Mouse (Mus musculus): ENCODE results near the gene Plcl1.

DNA sequence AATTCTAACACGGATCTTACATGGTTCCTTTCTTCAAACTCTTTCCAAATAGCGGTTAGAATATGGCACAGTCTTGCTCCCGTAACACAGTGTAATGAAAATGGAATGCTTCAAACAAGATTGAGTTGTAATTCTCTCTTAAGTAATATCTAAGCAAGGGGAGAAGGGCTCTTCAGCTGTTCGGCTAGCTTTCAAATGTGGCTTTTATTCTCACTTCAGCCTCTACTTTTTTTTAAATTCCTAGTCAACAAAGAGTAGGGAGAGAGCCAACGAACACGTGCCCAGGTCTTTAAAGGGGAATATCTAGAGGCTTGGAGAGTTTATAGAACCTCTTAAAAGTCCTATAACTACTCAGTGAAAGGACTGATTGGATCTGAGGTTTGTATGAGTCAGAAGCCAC is 160.2 kb downstream of the Plcl1 start:
- TF ChIP-seq JUND (IDR thresholded peaks at IDR 0.05; ENCODE audit: low read depth, low read length) = no peak
- TF ChIP-seq CTCF (IDR thresholded peaks at IDR 0.05 in 2 of 3, conservative IDR thresholded peaks at IDR 0.05 in 1 of 3; ENCODE audit: control insufficient read depth in 1 of 3, insufficient read depth in 1 of 3, low read depth in 2 of 3, low read length in 3 of 3, poor library complexity in 1 of 3, severe bottlenecking in 1 of 3) = no peak
- no peak for TF ChIP-seq MAX (IDR thresholded peaks at IDR 0.05; ENCODE audit: low read length)
- TF ChIP-seq POLR2A (IDR thresholded peaks at IDR 0.05; ENCODE audit: control insufficient read depth in 1 of 2, insufficient read depth in 1 of 2, low read depth in 1 of 2, low read length in 2 of 2, poor library complexity in 1 of 2) = no peak
- no peak for TF ChIP-seq GATA1 (IDR thresholded peaks at IDR 0.05; ENCODE audit: low read depth, low read length)
- no peak for TF ChIP-seq CHD1 (IDR thresholded peaks at IDR 0.05; ENCODE audit: low read depth, low read length)

All from MEL (cell line).